Mouse (Mus musculus): ENCODE data around the gene Yy1. TPM values are rescaled to one million over a fixed set of nuclear protein-coding genes. Genes with fewer than 3 reads are reported as not detected.

Yy1 gene
- total and polyA plus RNA-seq, 3 experiments = 34.9 to 62.4 (median 52.1) TPM

- Histone ChIP-seq H3K36me3 (ENCODE audit: control insufficient read depth in 1 of 2, insufficient read depth in 2 of 2, low read length in 2 of 2) (peaks cover 0 to 11% of the 10 kb centered on the region in 2 experiments; a peak in 2 of 4 replicates), H3K9me3 (replicated peaks; ENCODE audit: insufficient read depth, low read length) (no peaks in the 10 kb centered on the region), H3K4me1 (ENCODE audit: control insufficient read depth in 1 of 2, insufficient read depth in 2 of 2, low read length in 2 of 2) (peaks cover 6 to 17% of the 10 kb centered on the region in 2 experiments), H3K79me2 (ENCODE audit: control insufficient read depth, insufficient read depth, low read length, poor library complexity) (peaks cover 29% of the 10 kb centered on the region), H3K27ac (ENCODE audit: control insufficient read depth, low read depth, low read length) (no peak overlapping the region), H3K4me3 (ENCODE audit: control insufficient read depth in 1 of 2, insufficient read depth in 1 of 2, low read depth in 2 of 2, low read length in 2 of 2) (no peak overlapping the region), H3K9ac (ENCODE audit: control insufficient read depth, low read depth, low read length, poor library complexity, severe bottlenecking) (no peak overlapping the region), H3K27me3 (ENCODE audit: control insufficient read depth in 1 of 2, insufficient read depth in 2 of 2, low read length in 2 of 2) (no peaks in the 10 kb centered on the region)
- no peak for DNase-seq (ENCODE audit: low read depth, low spot score)
- no peak for TF ChIP-seq CHD1 (IDR thresholded peaks at IDR 0.05; ENCODE audit: low read depth, low read length)
- TF ChIP-seq TAL1 (IDR thresholded peaks at IDR 0.05; ENCODE audit: low read length) = no peak
- TF ChIP-seq MAZ (IDR thresholded peaks at IDR 0.05; ENCODE audit: low read depth, low read length) = no peak
Observed at GRCm38 (mm10) chr12:108785161-108785560, 7.6 kb upstream of the Yy1 start.

- Histone ChIP-seq H3K4me1 (ENCODE audit: control insufficient read depth in 1 of 2, insufficient read depth in 2 of 2, low read length in 2 of 2) (peaks cover 11 to 13% of the 10 kb centered on the region in 2 experiments), H3K27me3 (ENCODE audit: control insufficient read depth in 1 of 2, insufficient read depth in 2 of 2, low read length in 2 of 2) (no peaks in the 10 kb centered on the region), H3K9ac (ENCODE audit: control insufficient read depth, low read depth, low read length, poor library complexity, severe bottlenecking) (no peak overlapping the region), H3K36me3 (ENCODE audit: control insufficient read depth in 1 of 2, insufficient read depth in 2 of 2, low read length in 2 of 2) (peaks cover 0 to 22% of the 10 kb centered on the region in 2 experiments; a peak in 3 of 4 replicates), H3K79me2 (ENCODE audit: control insufficient read depth, insufficient read depth, low read length, poor library complexity) (peaks cover 48% of the 10 kb centered on the region), H3K4me3 (ENCODE audit: control insufficient read depth in 1 of 2, insufficient read depth in 1 of 2, low read depth in 2 of 2, low read length in 2 of 2) (no peak overlapping the region), H3K27ac (ENCODE audit: control insufficient read depth, low read depth, low read length) (no peak overlapping the region), H3K9me3 (replicated peaks; ENCODE audit: insufficient read depth, low read length) (no peaks in the 10 kb centered on the region)
- TF ChIP-seq POLR2AphosphoS2 (IDR thresholded peaks at IDR 0.05; ENCODE audit: low read length) = no peak
- TF ChIP-seq CHD1 (IDR thresholded peaks at IDR 0.05; ENCODE audit: low read depth, low read length) = no peak
- no peak for TF ChIP-seq ZKSCAN1 (IDR thresholded peaks at IDR 0.05; ENCODE audit: low read depth, low read length)
- no peak for TF ChIP-seq ZMIZ1 (IDR thresholded peaks at IDR 0.05; ENCODE audit: low read depth, low read length)
- no peak for TF ChIP-seq ETS1 (IDR thresholded peaks at IDR 0.05; ENCODE audit: low read depth, low read length)
- no peak for TF ChIP-seq NRF1 (IDR thresholded peaks at IDR 0.05; ENCODE audit: insufficient read depth, low read depth, low read length, poor library complexity, severe bottlenecking)
- TF ChIP-seq E2F4 (IDR thresholded peaks at IDR 0.05; ENCODE audit: borderline replicate concordance, low read depth, low read length) = no peak
- no peak for DNase-seq (ENCODE audit: low read depth, low spot score)
Observed at GRCm38 (mm10) chr12:108787329-108787728, 5.4 kb upstream of the Yy1 start.

GRCm38 (mm10) chr12:108792152-108792545 lies 624 bp upstream of the Yy1 start:
- peak; percentile 90 for DNase-seq (ENCODE audit: low read depth, low spot score)
- peak overlapping the region; percentile 91 to 99 for H3K4me3 ChIP-seq (ENCODE audit: control insufficient read depth in 1 of 2, insufficient read depth in 1 of 2, low read depth in 2 of 2, low read length in 2 of 2)
- H3K4me1 ChIP-seq (ENCODE audit: control insufficient read depth in 1 of 2, insufficient read depth in 2 of 2, low read length in 2 of 2) = peaks cover 15 to 16% of the 10 kb centered on the region in 2 experiments
- peaks cover 2 to 41% of the 10 kb centered on the region in 2 experiments for H3K36me3 ChIP-seq (ENCODE audit: control insufficient read depth in 1 of 2, insufficient read depth in 2 of 2, low read length in 2 of 2)
- H3K9ac ChIP-seq (ENCODE audit: control insufficient read depth, low read depth, low read length, poor library complexity, severe bottlenecking) = peak overlapping the region; percentile 98
- H3K79me2 ChIP-seq (ENCODE audit: control insufficient read depth, insufficient read depth, low read length, poor library complexity) = peaks cover 85% of the 10 kb centered on the region
- H3K9me3 ChIP-seq (replicated peaks; ENCODE audit: insufficient read depth, low read length) = no peaks in the 10 kb centered on the region
- peak overlapping the region; percentile 96 for H3K27ac ChIP-seq (ENCODE audit: control insufficient read depth, low read depth, low read length)
- H3K27me3 ChIP-seq (ENCODE audit: control insufficient read depth in 1 of 2, insufficient read depth in 2 of 2, low read length in 2 of 2) = no peaks in the 10 kb centered on the region
- TF ChIP-seq ZC3H11A (IDR thresholded peaks at IDR 0.05; ENCODE audit: low read depth, low read length) (peak; percentile 13; the same call in 1 of the 2 replicates), MXI1 (IDR thresholded peaks at IDR 0.05; ENCODE audit: low read depth, low read length) (peak; percentile 86), MEF2A (IDR thresholded peaks at IDR 0.05; ENCODE audit: extremely low read depth, insufficient replicate concordance, low read depth, low read length, poor library complexity, severe bottlenecking) (no peak), EP300 (IDR thresholded peaks at IDR 0.05; ENCODE audit: low read depth in 1 of 2, low read length in 2 of 2) (peak in 1 of 2 experiments; percentile 67; a peak in 2 of 4 replicates), SIN3A (IDR thresholded peaks at IDR 0.05; ENCODE audit: low read length) (peak; percentile 88), E2F4 (IDR thresholded peaks at IDR 0.05; ENCODE audit: borderline replicate concordance, low read depth, low read length) (peak; percentile 74; the same call in 1 of the 2 replicates), JUND (IDR thresholded peaks at IDR 0.05; ENCODE audit: low read depth, low read length) (no peak), CHD2 (IDR thresholded peaks at IDR 0.05; ENCODE audit: low read length) (0 out of 2 replicates have a peak, but pooled peaks have one; percentile 17), UBTF (IDR thresholded peaks at IDR 0.05; ENCODE audit: borderline replicate concordance, insufficient read depth, low read depth, low read length) (no peak), POLR2AphosphoS5 (IDR thresholded peaks at IDR 0.05; ENCODE audit: borderline replicate concordance, low read depth, low read length) (no peak), MYC (IDR thresholded peaks at IDR 0.05; ENCODE audit: low read depth, low read length) (peak; percentile 89; the same call in 1 of the 2 replicates), NRF1 (IDR thresholded peaks at IDR 0.05; ENCODE audit: insufficient read depth, low read depth, low read length, poor library complexity, severe bottlenecking) (peak; percentile 74), ZMIZ1 (IDR thresholded peaks at IDR 0.05; ENCODE audit: low read depth, low read length) (peak; percentile 76), TAL1 (IDR thresholded peaks at IDR 0.05; ENCODE audit: low read length) (no peak), CHD1 (IDR thresholded peaks at IDR 0.05; ENCODE audit: low read depth, low read length) (no peak), ETS1 (IDR thresholded peaks at IDR 0.05; ENCODE audit: low read depth, low read length) (peak; percentile 32; the same call in 1 of the 2 replicates), MYB (IDR thresholded peaks at IDR 0.05; ENCODE audit: low read depth, low read length) (peak; percentile 98), ELF1 (IDR thresholded peaks at IDR 0.05; ENCODE audit: low read depth, low read length) (peak; percentile 83), GATA1 (IDR thresholded peaks at IDR 0.05; ENCODE audit: low read depth, low read length) (no peak), MAZ (IDR thresholded peaks at IDR 0.05; ENCODE audit: low read depth, low read length) (no peak)
